Mouse (Mus musculus): ENCODE data around the gene Nfib.
A peak's percentile ranks its signal among the peaks of the same experiment; 100 is the strongest.

The Nfib gene

GRCm38 (mm10) chr4:82509771-82510170 lies 195.8 kb downstream of the Nfib start:
- no peak for DNase-seq

- no peak for DNase-seq
These were observed 196.3 kb downstream of the Nfib start for GRCm38 (mm10) chr4:82509166-82509767.

- peak; percentile 63 for DNase-seq
These were observed 197.3 kb downstream of the Nfib start for GRCm38 (mm10) chr4:82508281-82508687.

GRCm38 (mm10) chr4:82507541-82508280 lies 197.8 kb downstream of the Nfib start:
- DNase-seq = peak; percentile 47

GRCm38 (mm10) chr4:82506731-82507331 lies 198.7 kb downstream of the Nfib start:
- DNase-seq = peak; percentile 84

GRCm38 (mm10) chr4:82506081-82506730 lies 199.3 kb downstream of the Nfib start:
- DNase-seq = peak; percentile 96

- DNase-seq = peak; percentile 88
These were observed 200.2 kb downstream of the Nfib start for GRCm38 (mm10) chr4:82505121-82506031.

- peak; percentile 69 for DNase-seq
These were observed 201.0 kb downstream of the Nfib start for GRCm38 (mm10) chr4:82504284-82505120.

- DNase-seq = no peak
These were observed 201.6 kb downstream of the Nfib start for GRCm38 (mm10) chr4:82504015-82504283.

GRCm38 (mm10) chr4:82503274-82504014 lies 202.1 kb downstream of the Nfib start:
- no peak for DNase-seq

GRCm38 (mm10) chr4:82502611-82503010 lies 202.9 kb downstream of the Nfib start:
- DNase-seq = no peak

GRCm38 (mm10) chr4:82502012-82502411 lies 203.5 kb downstream of the Nfib start:
- no peak for DNase-seq

GRCm38 (mm10) chr4:82500578-82501098 lies 204.9 kb downstream of the Nfib start:
- no peak for DNase-seq

- DNase-seq = no peak
These were observed 205.6 kb downstream of the Nfib start for GRCm38 (mm10) chr4:82499725-82500577.

- DNase-seq = no peak
These were observed 206.3 kb downstream of the Nfib start for GRCm38 (mm10) chr4:82499238-82499637.

- no peak for DNase-seq
These were observed 207.6 kb downstream of the Nfib start for GRCm38 (mm10) chr4:82497671-82498631.

GRCm38 (mm10) chr4:82497141-82497566 lies 208.4 kb downstream of the Nfib start:
- DNase-seq = no peak

- DNase-seq = no peak
These were observed 209.2 kb downstream of the Nfib start for GRCm38 (mm10) chr4:82496383-82496782.
